Mouse (Mus musculus) lung, postnatal 0 days (tissue): Measurements from ENCODE around the gene Gna12.

Experiments
- CTCF ChIP-seq: IDR thresholded peaks from 2 replicates; pipeline ENCODE4 v1.5.1; 2016; ENCODE audit warnings: antibody characterized with exemption, mild to moderate bottlenecking
- EP300 ChIP-seq: IDR thresholded peaks from 2 replicates; pipeline ENCODE4 v1.6.1; 2016; ENCODE audit warnings: antibody characterized with exemption, mild to moderate bottlenecking, control low read depth

- peak; percentile 55 for TF ChIP-seq CTCF
- TF ChIP-seq EP300, result no peak
These were observed 77.6 kb downstream of the Gna12 start for GRCm38 (mm10) chr5:140752639-140753038.
